Mouse (Mus musculus) cortical plate, adult 2 months (tissue): Measurements from ENCODE around the gene Ptms.

Experiments used
- CTCF ChIP-seq: fragments of 200-500 bp; IDR thresholded peaks from 2 replicates; pipeline ENCODE4 v1.5.1; 2011; ENCODE audit warnings: mild to moderate bottlenecking, control low read depth, low read length; ENCODE audit not compliant: insufficient read depth; ENCODE audit errors: extremely low read depth
- POLR2A ChIP-seq: fragments of 200-500 bp; IDR thresholded peaks from 2 replicates; pipeline ENCODE4 v1.6.1; 2011; ENCODE audit warnings: mild to moderate bottlenecking, low read length, control low read depth; ENCODE audit not compliant: insufficient read depth; ENCODE audit errors: extremely low read depth

- TF ChIP-seq CTCF (no peak), POLR2A (no peak)
These were observed 38.1 kb downstream of the Ptms start for GRCm38 (mm10) chr6:124881821-124882220.
